Mouse (Mus musculus) mesoderm, embryonic 11.5 days (tissue): Measurements from ENCODE around the gene Frmd5.
"Not testable (repeated sequence)": the region's sequence is repeated elsewhere in the genome, so short reads cannot be mapped to it uniquely, and the experiment has no call there.

Source experiments
- DNase-seq: peaks from one replicate; pipeline ENCODE4 v3.0.0-alpha.2; 2012; ENCODE audit warnings: low read depth, low spot score

Frmd5 gene

DNA sequence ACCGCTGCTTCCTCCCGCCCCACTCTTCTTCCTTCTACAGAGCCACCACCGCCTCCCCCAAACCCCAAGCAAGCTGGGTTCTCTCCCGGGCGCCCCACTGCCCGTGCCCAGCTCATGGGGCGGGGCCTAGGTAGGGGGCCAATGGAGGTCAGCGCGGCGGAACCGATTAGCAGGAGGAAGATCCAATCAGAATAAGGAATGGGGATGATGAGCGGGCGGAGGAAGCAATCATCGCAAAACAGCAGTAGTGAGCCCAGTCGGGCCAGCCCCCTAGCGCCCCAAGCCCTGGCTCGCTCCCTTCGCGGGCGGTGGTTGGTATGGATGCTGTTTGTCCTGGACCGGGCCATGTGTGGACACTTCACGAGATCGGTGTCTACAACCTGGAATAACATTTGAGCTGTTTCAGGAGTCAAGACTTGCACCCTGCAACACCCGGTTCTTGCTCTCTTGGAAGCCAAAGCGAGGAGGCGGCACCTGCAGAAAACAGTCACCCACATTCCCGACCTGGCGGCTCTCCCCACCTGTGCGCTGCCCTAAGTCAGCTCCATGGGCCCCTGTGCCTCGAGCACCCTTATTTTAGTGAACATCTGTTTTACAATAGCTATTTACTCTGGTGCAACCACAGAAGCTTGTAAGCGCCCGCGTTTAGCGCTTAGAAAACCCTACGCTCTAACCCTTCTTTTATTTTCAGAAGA, at the start of gene Frmd5:
TSS of gene Frmd5 (minus strand) at position 129 of the 695 bp plus-strand sequence.
- peak; percentile 94 for DNase-seq

DNA sequence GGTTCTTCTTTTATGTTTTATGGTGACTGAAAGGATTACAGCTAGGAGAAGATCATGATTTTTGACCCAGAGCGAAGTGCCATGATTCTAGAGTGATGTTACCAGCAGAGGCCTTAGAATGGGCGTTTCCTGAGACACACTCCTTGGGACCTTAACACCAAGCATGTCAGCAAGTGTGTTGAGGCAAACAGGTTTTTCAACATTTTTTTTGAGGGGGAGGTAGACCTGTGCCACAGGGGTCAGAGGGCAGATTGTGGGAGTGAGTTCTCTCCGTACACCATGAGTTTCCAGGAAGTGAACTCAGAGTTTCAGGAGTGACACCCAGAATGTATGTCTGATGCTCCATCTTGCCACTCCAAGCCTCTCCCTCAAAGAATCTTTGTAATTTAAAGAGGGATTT, 47.1 kb upstream of the Frmd5 start:
- DNase-seq: no peak

DNA sequence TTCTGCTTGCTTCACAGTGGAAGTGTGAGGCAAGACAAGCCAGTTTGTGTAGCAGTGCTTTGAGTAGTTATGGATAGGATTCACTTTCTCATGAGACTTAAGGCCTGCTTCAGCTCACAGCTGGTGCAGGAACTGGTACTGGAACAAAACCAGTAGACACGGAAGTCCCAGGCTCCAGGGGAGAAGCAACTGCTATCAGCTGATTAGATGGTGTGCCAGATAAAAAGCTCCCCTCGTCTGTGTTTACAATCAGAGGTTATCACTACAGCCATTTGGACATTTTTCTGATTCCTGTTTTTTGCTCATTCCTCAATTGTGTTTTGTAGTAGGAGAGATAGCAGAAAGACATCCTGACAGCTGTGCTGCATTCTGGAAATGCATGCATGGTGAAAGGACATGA, 45.2 kb upstream of the Frmd5 start:
- no peak for DNase-seq

DNA sequence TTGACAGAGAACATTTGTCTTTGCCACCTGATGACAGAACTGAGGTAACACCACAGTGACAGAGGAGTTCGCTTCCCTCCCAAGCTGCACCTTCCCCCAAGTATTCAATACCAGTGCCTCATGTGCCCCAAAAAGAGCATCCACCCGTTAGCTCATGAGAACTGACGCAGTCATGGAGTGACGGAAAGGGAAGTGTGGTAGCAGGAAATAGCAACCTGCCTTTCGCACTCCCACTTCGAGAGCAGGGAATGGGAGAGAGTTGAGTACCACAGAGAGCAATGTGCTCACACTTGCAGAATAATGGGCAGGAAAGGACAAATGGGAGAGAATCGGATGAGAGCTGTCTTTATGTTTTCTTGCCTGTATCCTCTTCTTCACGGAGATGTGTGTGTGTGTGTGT, 39.2 kb upstream of the Frmd5 start:
- no peak for DNase-seq

DNA sequence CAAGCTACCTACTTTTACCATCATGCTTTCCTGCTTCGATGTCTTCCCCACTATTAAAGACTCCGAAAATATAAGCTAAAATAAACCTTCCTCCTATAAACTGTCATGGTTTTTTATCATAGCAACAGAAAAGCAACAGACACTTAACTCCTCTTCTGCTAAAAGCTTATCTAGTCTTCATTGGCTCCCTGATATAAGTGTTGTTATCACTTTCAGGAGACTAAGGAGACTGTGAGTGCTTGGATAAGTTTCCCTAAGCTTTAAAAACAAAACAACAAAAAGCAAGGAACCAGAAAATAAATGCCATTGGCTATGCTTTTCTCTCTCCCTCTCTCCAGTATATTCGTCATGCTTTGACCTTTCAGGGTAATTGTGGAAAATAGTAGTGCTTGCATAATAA, 35.4 kb upstream of the Frmd5 start:
- no peak for DNase-seq

DNA sequence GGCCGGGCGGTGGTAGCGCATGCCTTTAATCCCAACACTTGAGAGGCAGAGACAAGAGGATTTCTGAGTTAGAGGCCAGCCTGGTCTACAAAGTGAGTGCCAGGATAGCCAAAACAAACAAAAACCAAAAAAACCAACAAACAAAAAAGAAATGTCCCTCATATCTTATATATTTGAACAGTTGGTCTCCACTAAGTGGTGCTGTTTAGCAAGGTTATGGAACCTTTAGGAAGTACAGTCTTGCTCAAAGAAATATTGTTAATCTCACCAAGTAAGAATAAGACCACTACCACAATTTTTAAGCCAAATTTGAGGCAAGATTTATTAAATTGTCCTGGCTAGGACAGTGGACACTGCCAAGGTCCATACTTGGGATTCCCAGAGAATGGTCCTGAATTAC, 34.6 kb upstream of the Frmd5 start:
- no peak for DNase-seq

DNA sequence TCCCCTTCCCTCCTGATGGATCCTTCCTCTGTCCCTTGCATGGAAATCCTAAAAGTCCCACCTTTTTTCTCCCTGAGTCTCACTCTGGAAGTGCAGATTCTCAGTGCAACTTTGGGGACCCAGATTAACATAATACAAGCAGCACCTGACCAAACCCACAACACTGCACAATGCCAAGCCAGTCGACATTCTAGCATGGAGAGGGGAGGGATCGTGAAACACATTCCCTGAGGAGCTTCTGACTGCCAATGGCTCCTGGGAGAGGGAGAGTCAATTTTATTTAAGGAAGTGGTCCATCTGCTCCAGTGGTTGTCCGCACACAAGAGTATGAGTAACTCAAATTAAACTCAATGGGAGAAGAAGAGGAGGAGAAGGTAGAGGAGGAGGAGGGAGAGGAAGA, 28.0 kb upstream of the Frmd5 start:
- DNase-seq: no peak

DNA sequence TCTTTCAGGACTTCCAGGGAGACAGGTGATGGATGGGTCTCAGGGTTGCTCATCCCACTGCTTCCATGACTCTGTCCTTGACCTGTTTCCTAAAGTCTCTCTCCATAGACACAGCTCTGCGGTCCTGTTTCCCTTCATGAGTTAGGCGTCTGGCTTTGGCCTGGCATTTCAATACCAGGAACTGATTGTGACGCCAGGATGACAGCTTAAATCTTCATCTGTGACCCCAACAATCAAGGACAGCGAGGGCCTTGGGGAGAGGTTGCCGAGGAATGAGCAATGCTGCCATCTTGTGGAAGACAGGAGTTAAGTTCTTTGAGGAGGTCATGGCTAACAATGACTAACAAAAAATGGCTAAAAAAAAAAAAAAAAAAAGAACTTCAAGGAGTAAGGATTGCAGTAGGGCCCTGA, 25.6 kb upstream of the Frmd5 start:
- peak; percentile 89 for DNase-seq

DNA sequence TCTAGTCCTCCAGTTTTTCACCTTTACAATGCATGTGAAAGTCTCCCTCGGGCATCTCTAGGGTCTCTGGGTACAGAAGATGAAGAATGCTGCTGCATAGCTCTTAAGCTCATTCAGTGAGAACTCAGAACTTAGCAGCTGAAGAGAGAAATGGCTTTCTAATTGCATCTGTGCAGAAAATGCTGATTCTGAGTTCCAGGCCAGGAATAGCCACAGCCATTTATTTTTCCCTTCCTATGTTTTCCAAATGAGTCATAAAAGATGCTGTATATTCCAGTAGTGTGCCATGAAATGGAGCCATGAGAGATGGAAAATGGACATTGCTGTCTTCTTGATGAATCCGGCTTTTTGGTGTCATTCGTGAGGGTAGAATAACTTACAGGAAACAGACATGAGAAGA, 21.5 kb upstream of the Frmd5 start:
- DNase-seq: no peak

DNA sequence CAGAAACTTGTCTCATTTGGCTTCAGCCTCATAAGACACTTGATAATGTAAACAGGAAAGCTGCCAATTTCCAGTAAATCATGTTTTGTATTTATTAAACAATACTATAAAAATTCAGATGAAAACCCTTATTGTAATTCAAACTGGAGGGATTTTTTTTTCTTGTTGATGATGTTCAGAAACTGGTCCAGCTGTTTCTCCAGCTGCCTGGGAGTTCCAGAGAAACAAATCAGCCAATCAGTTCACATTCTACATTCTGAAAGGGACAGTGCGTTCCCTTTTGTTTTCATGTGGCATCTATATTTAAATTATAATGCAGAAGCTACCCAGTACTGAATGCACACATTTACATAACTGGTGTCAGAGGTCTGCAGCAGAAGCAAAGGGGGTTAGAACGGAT, 19.3 kb upstream of the Frmd5 start:
- no peak for DNase-seq

DNA sequence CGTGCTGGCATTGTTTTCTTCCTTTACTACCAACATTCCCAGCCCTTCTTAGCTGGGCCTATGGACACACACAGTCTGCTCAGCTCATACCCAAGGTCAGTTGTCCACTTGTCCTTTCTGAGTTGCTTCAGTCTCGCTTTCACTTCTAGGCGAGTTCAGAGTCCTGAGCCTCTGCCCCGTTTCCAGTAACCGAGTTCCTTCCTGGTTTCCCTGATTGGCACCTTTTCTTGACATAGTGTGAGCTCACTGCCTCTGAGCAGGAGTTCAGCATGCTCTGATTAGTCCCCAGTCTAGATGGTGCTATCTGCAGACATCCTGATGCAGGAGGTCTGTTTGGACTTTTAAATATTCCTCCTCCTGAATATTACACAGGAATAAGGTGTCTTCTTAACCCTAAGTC, 17.8 kb upstream of the Frmd5 start:
- DNase-seq: no peak

DNA sequence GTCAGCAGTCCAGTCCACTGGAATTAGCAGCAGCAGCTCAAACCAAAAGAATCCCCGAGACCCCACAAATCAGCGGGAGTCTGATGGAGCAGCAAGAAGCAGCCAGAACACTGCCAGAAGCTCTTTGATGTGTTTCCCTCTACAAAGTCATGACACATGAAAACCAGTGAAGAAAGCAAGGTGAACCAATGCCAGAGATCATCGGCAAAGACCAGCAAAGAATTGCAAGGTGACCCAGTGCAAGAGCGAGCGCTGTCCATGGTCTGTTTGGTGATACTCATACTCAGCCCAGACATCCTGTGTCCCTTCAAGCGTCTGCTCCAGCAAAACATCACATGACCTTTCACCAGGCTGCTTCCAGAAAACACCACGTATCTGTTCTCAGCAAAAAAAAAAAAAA, 14.9 kb upstream of the Frmd5 start:
- DNase-seq: no peak

DNA sequence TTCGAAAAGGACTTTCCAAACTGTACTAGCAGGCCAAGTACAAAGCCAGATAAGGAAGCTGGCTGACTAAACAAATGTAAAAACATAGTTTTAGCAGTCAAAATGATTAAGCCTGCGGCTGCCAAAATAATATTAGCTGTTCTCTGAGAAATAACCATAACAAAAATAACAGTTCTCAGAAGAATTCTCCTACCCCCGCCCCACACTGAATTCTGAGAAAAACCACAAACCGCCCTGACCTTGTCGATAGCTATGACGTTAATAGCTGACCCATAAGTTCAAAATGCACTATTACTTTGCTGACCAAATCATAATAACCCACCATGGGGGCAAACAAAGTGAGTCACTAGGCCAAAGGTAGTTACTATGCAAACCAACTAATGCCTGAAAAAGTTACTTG, 4.0 kb upstream of the Frmd5 start:
- DNase-seq: not testable (repeated sequence)

DNA sequence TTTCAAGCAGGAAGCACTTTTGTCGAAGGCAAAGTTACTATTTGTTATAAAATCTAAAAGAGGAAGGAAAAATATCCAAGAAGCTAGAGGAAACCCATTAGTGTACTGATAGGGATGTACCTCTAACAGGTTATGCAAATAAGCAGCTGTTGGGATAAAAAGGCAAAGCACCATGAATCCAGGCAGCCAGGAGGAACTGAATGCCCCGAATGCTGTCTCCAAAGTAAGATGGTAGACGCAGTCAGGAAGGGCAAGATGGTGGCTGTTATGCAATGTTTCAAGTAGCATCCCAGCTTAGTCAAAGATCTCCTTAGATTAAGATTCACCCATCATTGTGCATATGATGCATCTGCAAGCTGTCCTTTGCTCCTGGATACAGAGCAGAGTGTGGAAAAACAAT, 2.2 kb upstream of the Frmd5 start:
- no peak for DNase-seq

DNA sequence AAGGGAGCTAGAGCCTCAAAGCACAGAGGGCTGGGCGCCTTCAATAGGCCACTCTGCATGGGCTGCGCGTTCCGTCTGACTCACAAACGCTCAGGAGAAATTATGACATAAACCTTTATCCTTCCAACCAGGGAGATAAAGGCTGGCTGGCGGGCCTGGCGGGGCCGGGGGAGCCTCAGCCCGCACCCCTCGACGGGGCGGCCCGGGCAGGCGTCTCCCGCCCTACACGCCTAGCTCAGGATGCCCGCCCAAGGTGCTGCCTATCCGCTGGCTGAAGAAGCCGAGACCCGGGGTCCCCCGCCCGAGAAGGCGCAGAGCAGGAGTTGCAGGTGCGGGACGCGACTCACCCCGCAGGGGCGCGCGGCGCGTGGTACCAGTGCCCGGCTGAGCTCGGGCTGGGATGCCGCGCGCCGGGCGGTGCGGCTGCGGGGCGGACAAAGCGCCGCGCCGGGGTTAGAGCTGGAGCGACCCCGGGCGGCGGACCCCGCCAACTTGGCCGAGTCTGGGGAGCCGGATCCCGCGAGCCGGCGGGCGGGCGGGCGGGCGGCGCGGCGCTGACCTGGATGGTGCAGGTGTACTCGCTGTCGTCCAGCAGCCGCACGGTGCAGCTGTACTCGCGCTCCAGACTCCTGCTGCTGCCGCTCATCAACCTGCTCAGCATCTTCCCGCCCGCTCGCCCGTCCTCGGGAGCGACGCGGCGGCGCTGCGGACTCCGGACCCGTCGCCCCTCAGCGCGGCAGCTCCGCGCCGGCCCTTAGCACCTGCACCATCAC, 530 bp downstream of the Frmd5 start:
- DNase-seq: peak; percentile 45

DNA sequence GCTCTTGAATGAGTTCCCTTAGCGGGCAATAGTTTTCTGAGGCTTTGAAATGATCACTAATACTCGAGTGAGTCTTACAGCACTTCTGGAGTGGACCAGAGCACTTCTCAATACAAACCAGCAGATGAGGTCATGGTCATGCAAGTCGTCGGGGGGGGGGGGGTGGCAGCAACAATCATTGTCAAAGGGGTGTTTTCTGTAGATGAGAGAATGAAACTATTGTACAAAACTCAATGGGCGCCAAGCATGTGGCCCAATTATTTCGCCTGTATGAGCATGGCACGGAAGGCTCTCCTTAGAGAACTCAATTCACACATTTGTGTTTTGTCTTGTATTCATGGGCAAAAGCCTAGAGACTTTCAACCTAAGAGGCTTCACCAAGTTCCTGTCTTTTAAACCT, 7.8 kb downstream of the Frmd5 start:
- no peak for DNase-seq

DNA sequence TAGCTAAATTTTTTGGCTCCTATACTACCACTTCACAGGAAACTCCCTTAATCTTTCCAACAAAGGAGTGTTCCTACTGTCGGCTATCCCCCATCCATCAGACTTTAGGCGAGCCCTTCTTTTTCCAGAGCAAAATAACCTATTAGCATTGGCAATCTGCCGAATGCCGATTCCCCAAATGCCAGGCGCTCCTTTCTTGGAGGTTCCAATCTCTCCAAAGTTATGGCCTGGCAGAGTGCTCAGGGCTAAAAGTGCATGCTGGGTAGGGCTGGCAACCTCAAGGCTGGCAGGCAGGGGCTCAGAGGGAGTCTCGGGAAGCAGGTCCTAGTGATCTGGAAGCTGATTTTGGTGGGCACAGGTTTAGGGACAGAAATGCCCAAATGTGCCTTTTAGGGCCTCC, 10.9 kb downstream of the Frmd5 start:
- no peak for DNase-seq

DNA sequence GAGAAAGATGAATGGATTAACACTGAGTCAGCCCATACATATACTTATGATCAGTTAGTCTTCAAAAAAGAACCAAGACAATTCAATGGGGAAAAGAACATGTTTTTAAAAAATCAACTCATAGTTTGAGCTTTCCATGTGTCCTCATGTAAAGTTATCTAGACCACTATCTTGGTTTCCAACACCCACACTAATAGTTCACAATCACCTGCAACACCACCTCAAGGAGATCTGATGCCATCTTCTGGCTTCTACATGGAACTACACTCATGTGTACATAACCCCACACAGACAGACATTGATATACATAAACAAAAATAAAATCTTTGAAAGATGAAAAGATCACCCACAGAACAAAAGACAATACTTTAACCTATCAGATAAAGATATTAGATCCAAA, 17.1 kb downstream of the Frmd5 start:
- no peak for DNase-seq

DNA sequence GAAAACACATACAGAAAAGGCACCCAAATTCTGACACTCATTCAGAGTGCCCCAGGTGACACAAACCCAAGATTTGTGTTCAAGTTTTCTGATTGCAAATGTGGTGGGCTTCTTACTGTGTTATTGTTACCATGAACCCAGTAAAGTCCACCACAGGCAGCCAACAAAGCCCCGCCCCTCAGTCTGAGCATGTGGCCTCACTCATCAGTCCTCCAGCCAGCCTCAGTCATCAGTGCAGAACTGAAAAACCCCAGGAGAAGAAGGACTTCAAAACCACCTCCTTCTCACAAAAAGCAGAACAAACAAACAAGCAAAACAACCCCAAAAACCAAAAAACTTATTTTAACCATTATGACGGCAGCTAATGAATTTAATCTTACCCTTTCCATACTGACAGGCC, 18.5 kb downstream of the Frmd5 start:
- DNase-seq: no peak

DNA sequence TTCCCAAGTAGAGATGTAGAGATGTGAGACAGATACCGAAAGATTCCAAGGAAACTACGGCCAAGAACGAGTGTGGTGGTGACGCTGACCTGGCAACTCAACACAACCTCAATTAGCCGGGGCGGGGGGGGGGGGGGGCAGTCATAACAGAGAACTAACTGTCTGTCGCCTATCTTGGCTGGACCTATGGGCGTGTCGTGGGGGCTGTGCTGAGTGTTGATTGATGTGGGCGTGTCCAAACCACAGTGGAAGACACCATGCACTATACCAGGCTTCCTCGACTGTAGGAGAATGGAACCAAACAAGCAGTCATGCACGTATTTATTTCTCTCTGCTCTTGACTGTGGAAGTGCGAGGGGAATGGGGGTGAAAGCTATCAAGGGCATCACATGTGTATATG, 19.1 kb downstream of the Frmd5 start:
- no peak for DNase-seq

DNA sequence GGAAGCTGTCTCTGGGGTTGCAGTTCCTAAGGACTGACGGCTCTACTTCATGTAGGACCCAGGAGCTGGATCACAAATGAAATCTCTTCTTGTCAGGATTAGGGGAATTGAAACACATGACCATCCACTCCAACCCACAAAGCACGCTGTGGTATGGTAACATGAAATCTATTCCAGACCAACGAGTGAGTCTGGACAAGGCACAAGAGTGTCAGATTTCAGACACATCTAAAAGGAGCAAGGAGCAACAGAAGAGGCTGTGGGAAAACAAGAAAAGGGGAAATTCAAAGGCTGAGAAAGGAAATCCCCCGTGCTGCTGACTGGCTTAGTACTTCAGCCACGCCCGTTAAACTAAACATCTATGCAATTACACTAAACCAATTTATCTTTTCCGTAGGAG, 19.6 kb downstream of the Frmd5 start:
- no peak for DNase-seq

DNA sequence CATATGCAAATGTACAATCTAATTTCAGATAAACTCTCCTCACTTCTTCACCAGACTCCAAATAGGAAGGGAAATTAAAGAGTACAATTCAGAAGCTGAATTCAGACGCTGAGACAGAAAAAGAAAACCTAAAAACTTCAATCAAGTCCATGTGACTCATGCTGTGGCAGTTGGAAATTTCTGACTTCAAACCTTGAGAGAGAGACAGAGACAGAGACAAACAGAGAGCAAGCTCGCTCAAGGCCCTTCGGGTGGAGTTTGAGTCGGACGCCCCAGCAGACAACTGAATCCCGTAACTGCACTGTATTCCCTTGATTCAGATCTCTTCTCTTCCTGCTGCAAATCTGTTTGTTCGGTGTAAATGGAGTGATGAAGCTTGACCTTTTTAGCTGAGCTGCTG, 30.7 kb downstream of the Frmd5 start:
- DNase-seq: no peak

DNA sequence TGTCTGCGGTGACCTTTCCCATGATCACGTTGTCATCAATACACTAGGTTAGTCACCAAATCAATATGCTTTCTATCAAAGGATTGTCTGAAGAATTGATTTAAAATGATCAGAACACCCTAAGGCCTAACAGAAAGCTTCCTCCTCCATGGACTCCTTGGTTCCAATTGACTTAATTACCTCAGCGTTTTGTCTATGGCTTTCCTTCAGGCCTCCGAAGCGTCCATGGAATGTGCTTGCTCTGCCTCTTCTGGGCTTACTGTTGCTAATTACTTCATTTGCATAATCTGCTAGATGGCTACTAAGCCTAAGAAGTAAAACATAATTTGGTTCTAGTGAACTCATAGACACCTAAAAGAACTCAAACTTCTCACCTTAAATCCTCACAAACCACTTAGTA, 42.0 kb downstream of the Frmd5 start:
- DNase-seq: no peak

DNA sequence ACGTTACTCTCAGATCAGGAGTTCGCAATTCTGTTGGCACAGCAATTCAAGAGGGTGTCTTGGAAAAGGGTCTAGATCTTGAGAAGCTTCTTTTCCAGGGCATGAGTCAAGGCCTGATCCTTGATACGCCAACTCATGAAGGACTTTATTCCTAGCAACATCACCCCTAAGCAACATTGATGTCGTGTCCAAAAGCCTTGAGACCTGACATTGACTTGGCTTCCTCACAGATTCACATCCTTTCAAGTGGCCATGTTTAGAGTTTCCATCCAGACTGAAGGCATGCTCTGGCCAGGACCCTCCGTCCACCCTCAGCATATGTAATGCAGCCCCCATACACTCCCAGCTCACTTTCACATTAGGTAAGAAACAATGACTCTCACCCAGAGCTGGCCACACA, 45.0 kb downstream of the Frmd5 start:
- no peak for DNase-seq
